Mouse (Mus musculus) embryonic fibroblast, embryonic 13.5 days (primary cell): ENCODE measurements around the gene Olfr1417. TPM values are rescaled to one million over a fixed set of nuclear protein-coding genes. Genes with fewer than 3 reads are reported as not detected.

Source experiments
- H3K27ac ChIP-seq: 2 replicates; pipeline ENCODE4 v1.5.1; 2012; ENCODE audit warnings: low read length, control low read depth, inconsistent platforms; ENCODE audit not compliant: insufficient read depth
- H3K4me1 ChIP-seq: 2 replicates; pipeline ENCODE4 v1.6.1; 2011; ENCODE audit warnings: low read length; ENCODE audit not compliant: control insufficient read depth, insufficient read depth
- H3K4me3 ChIP-seq: 2 replicates; pipeline ENCODE4 v1.5.1; 2011; ENCODE audit warnings: mild to moderate bottlenecking, control low read depth, low read length; ENCODE audit not compliant: insufficient read depth
- CTCF ChIP-seq: IDR thresholded peaks from 2 replicates; pipeline ENCODE4 v1.5.1; 2011; ENCODE audit warnings: mild to moderate bottlenecking, control low read depth, low read length, moderate library complexity, borderline replicate concordance; ENCODE audit not compliant: insufficient read depth
- POLR2A ChIP-seq: IDR thresholded peaks from 2 replicates; pipeline ENCODE4 v1.6.1; 2011; ENCODE audit warnings: low read depth, mild to moderate bottlenecking, control low read depth, low read length, moderate library complexity
- polyA plus RNA-seq: library from polyadenylated mRNA; stranded (reverse); fragments of >200 nt; gene quantifications from 2 replicates; pipeline ENCODE4 v1.2.4, GENCODE M21; 2011; ENCODE audit warnings: low read depth; ENCODE audit not compliant: missing spikeins, insufficient read length

The Olfr1417 gene
- polyA plus RNA-seq, 1 experiment = not detected

DNA sequence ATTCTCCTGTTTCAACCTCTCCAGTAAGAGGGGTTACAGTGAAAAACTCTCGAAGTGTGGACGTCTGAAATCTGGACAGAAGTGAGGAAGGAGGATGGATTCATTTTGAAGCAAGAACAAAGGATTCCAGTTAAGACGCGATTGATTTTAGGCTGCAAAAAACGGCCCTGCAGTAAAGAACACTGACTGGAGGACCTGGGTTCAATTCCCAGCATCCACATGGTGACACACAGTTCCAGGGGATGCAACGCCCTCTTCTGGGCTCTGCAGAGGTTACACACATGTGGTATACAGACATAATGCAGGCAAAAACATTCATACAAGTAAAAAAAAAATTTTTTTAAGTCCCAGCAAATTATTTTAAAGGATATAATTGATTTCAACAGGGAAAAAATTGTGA is 18.8 kb downstream of the Olfr1417 start:
- TF ChIP-seq POLR2A = no peak
- TF ChIP-seq CTCF = peak; percentile 12; the same call in 1 of the 2 replicates
- H3K4me3 ChIP-seq = peak overlapping the region; percentile 95
- H3K27ac ChIP-seq = no peak overlapping the region
- H3K4me1 ChIP-seq = no peaks in the 10 kb centered on the region

- Histone ChIP-seq H3K27ac (no peak overlapping the region), H3K4me3 (peak overlapping the region; percentile 95), H3K4me1 (no peaks in the 10 kb centered on the region)
- TF ChIP-seq POLR2A (no peak), CTCF (peak; percentile 72)
These were observed 19.2 kb downstream of the Olfr1417 start for GRCm38 (mm10) chr19:11819800-11820199.

- Histone ChIP-seq H3K4me3 (peak within 1 kb of the TSS; percentile 95), H3K27ac (peak within 1 kb of the TSS; percentile 82), H3K4me1 (no peaks in the 10 kb centered on the region)
- TF ChIP-seq POLR2A = no peak
- no peak for TF ChIP-seq CTCF
These were observed 19.8 kb downstream of the Olfr1417 start, which contains the start of gene Stx3 for GRCm38 (mm10) chr19:11819143-11819700. TSS of gene Stx3 (minus strand) at chr19:11819403.

DNA sequence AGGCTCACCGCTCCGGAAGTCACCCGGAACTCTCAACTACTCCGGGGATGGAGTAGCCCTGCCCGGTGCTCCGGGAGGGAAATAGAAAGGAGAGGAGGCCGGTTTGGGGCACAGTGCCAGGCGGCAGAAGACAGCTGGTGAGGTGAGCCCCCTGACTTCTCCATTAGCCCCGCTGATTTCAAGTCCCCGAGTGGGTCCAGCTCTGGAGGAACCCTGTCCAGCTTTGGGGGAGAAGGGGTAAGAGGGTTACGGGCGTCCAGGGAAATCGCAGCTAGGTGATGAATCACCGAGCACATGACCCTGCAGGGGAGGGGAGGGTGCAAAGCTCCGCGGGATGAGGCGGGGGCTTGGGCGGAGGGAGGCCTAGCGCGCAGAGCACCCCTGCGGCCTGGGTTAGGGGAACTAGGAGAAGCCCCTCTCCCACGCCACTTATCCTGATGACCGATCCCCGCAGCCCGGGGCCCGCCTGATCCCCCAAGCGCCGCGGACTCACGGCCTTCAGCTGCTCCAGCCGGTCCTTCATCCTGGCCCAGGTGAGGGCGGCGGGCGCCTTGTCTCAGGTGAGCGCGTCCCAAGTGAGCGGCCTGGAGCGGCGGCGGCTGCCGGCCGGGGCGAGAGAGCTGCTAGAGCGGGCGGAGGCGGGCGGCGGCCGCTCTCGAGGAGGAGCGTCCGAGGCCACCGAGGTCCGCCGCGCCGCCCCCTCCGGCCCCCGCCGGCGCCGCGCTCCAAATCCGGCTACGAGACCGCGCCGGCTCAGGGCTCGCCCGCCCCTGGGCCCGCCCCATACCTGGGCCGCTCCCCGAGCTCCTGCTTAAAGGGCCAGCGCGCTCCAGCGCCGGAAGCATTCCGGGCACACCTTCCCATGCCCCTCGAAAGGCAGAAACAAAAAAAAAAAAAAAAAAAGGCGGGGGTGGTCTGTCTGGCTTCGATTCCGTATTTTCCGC is 20.5 kb downstream of the Olfr1417 start:
- Histone ChIP-seq H3K27ac (peak overlapping the region; percentile 82), H3K4me3 (peak overlapping the region; percentile 95), H3K4me1 (peaks cover 7% of the 10 kb centered on the region; the same call in 1 of the 2 replicates)
- TF ChIP-seq CTCF (no peak), POLR2A (peak; percentile 27; the same call in 1 of the 2 replicates)

- TF ChIP-seq CTCF (no peak), POLR2A (no peak)
- Histone ChIP-seq H3K4me3 (peak overlapping the region; percentile 95), H3K4me1 (peaks cover 11% of the 10 kb centered on the region; the same call in 1 of the 2 replicates), H3K27ac (no peak overlapping the region)
These were observed 21.4 kb downstream of the Olfr1417 start for GRCm38 (mm10) chr19:11817586-11817985.

- Histone ChIP-seq H3K27ac (no peak overlapping the region), H3K4me1 (peaks cover 11% of the 10 kb centered on the region; the same call in 1 of the 2 replicates), H3K4me3 (peak overlapping the region; percentile 95; the same call in 1 of the 2 replicates)
- no peak for TF ChIP-seq CTCF
- no peak for TF ChIP-seq POLR2A
These were observed 22.3 kb downstream of the Olfr1417 start for GRCm38 (mm10) chr19:11816706-11817105.

GRCm38 (mm10) chr19:11814742-11815333 is 24.2 kb downstream of the Olfr1417 start:
- TF ChIP-seq POLR2A (no peak), CTCF (no peak)
- no peak overlapping the region for H3K27ac ChIP-seq
- H3K4me3 ChIP-seq = no peak overlapping the region
- peaks cover 20% of the 10 kb centered on the region for H3K4me1 ChIP-seq

- peaks cover 23% of the 10 kb centered on the region for H3K4me1 ChIP-seq
- H3K4me3 ChIP-seq = no peak overlapping the region
- peak overlapping the region; percentile 60 for H3K27ac ChIP-seq
- TF ChIP-seq CTCF = no peak
- TF ChIP-seq POLR2A = no peak
These were observed 25.4 kb downstream of the Olfr1417 start for GRCm38 (mm10) chr19:11813649-11814048.

- TF ChIP-seq POLR2A = no peak
- TF ChIP-seq CTCF = no peak
- H3K4me3 ChIP-seq = no peak overlapping the region
- peaks cover 23% of the 10 kb centered on the region for H3K4me1 ChIP-seq
- peak overlapping the region; percentile 60; the same call in 1 of the 2 replicates for H3K27ac ChIP-seq
These were observed 25.9 kb downstream of the Olfr1417 start for GRCm38 (mm10) chr19:11813136-11813535.

DNA sequence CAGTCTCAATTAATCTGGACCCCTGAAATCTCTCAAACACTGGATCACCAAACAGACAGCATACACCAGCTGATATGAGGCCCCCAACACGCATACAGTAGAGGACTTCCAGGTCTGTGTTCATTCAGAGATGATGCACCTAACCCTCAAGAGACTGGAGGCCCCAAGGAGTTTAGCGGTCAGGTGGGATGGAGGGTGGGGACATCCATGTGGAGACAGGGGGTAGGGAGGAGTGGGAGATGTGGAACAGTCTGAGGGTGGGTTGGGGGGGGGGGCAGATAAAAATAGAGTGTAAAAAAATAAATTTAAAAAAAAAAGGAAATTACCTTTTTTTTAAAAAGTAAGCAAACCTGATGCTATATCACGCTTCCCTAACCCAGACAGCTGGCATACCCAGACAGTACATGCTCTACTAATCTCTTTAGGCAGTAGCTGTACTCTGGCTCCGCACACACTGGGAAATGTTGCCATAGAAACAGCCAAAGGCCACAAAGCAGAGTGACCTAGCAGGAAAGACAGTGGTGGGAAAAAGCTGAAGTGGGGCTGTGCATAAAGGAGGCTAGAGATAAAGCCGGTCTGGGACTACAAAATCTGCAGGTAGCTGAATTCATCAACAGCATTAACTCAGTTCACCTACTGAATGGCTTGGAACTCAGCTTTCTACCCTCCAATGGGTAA is 27.2 kb downstream of the Olfr1417 start:
- peaks cover 23% of the 10 kb centered on the region for H3K4me1 ChIP-seq
- no peak overlapping the region for H3K4me3 ChIP-seq
- TF ChIP-seq POLR2A = no peak
- no peak for TF ChIP-seq CTCF
- H3K27ac ChIP-seq = no peak overlapping the region
